Mouse (Mus musculus): ENCODE data around the gene Cdk2. TPM values are rescaled to one million over a fixed set of nuclear protein-coding genes. Genes with fewer than 3 reads are reported as not detected.
"Not testable (repeated sequence)": the region's sequence is repeated elsewhere in the genome, so short reads cannot be mapped to it uniquely, and the experiment has no call there.

Gene Cdk2
- polyA plus RNA-seq, 1 experiment from 2014 or later = 93.6 TPM

DNA sequence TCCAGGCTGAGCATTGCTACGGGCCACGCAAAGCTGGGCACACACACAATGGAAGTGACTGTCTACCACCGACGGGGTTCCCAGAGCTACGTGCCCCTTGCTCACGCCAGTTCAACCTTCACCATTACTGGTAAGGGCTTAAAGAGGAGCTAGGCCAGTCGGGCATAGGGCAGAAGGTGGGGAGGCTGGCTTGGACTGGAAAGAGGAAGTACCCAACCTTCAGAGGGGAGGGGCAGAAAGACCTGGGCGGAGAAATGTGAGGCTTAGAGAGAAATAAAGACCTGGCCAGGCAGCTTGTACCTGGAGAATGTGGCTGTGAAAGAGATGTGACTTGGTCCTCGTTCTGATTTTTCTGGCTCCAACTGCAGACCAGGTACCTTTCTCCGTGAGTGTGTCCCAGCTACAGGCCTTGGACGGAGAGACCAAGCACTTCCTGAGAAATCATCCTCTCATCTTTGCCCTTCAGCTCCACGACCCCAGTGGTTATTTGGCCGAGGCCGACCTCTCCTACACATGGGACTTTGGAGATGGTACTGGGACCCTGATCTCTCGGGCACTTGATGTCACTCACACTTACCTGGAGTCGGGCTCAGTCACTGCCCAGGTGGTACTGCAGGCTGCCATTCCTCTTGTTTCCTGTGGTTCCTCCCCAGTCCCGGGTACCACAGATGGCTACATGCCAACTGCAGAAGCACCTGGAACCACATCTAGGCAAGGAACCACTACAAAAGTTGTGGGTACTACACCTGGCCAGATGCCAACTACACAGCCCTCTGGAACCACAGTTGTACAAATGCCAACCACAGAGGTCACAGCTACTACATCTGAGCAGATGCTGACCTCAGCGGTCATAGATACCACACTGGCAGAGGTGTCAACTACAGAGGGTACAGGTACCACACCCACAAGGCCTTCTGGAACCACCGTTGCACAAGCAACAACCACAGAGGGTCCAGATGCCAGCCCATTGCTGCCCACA lies 11.0 kb upstream of the Cdk2 start:
- Histone ChIP-seq H3K36me3 (ENCODE audit: control insufficient read depth, insufficient read depth) (0 out of 2 replicates have a peak, but pooled peaks cover 5% of the 10 kb centered on the region), H3K4me2 (ENCODE audit: low read depth, low read length) (no peak overlapping the region), H3K9me3 (replicated peaks; ENCODE audit: control insufficient read depth, low read length) (no peaks in the 10 kb centered on the region), H3K27ac (ENCODE audit: low read length) (no peak overlapping the region), H3K27me3 (ENCODE audit: control insufficient read depth, insufficient read depth, low read length) (no peaks in the 10 kb centered on the region), H3K9ac (ENCODE audit: low read length) (no peak overlapping the region), H3K4me1 (ENCODE audit: control insufficient read depth, insufficient read depth, low read length) (no peaks in the 10 kb centered on the region), H3K4me3 (ENCODE audit: low read length) (no peak overlapping the region)
- peak; percentile 41; the same call in 1 of the 2 replicates for ATAC-seq (replicated peaks; ENCODE audit: extremely low read depth, insufficient read depth, low FRiP score)
- 79% methylated on average over 19 of the region's 19 CpGs for WGBS

- not testable (repeated sequence) for ATAC-seq (replicated peaks; ENCODE audit: extremely low read depth, insufficient read depth, low FRiP score); H3K9me3 ChIP-seq (replicated peaks; ENCODE audit: control insufficient read depth, low read length); H3K9ac ChIP-seq (ENCODE audit: low read length); H3K27ac ChIP-seq (ENCODE audit: low read length); H3K4me1 ChIP-seq (ENCODE audit: control insufficient read depth, insufficient read depth, low read length); H3K4me2 ChIP-seq (ENCODE audit: low read depth, low read length); H3K4me3 ChIP-seq (ENCODE audit: low read length); H3K36me3 ChIP-seq (ENCODE audit: control insufficient read depth, insufficient read depth); H3K27me3 ChIP-seq (ENCODE audit: control insufficient read depth, insufficient read depth, low read length)
- 95% methylated on average over 7 of the region's 7 CpGs for WGBS
Measured at GRCm38 (mm10) chr10:128711318-128711717, 6.5 kb upstream of the Cdk2 start.

DNA sequence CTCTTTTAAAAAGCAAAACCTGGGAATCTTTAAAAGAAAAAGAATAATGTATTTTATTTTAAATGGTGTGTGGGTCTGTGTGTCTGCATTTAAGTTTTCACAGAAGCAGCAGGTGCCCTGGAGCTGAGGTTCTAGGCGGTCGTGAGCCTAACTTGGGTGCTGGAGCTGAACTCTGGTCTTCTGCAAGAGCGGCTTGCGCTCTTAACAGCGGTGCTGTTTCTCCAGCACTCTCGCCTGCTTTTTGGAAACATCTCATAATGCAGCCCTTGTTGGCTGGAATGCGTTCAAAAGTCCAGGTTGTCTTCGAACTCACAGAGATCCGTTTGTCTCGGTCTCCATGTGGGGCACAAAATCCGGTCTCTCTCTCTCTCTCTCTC lies 474 bp upstream of the Cdk2 start:
- Histone ChIP-seq H3K4me2 (ENCODE audit: low read depth, low read length) (peak overlapping the region; percentile 78), H3K9ac (ENCODE audit: low read length) (peak overlapping the region; percentile 72), H3K9me3 (replicated peaks; ENCODE audit: control insufficient read depth, low read length) (no peaks in the 10 kb centered on the region), H3K36me3 (ENCODE audit: control insufficient read depth, insufficient read depth) (peaks cover 10% of the 10 kb centered on the region; the same call in 1 of the 2 replicates), H3K4me1 (ENCODE audit: control insufficient read depth, insufficient read depth, low read length) (peaks cover 16% of the 10 kb centered on the region), H3K4me3 (ENCODE audit: low read length) (peak overlapping the region; percentile 85), H3K27me3 (ENCODE audit: control insufficient read depth, insufficient read depth, low read length) (no peaks in the 10 kb centered on the region), H3K27ac (ENCODE audit: low read length) (peak overlapping the region; percentile 65)
- no peak for ATAC-seq (replicated peaks; ENCODE audit: extremely low read depth, insufficient read depth, low FRiP score)
- 8% methylated on average over 11 of the region's 11 CpGs for WGBS

- no peak for ATAC-seq (replicated peaks; ENCODE audit: extremely low read depth, insufficient read depth, low FRiP score)
- peak within 1 kb of the TSS; percentile 90 for H3K9ac ChIP-seq (ENCODE audit: low read length)
- peak within 1 kb of the TSS; percentile 85 for H3K4me2 ChIP-seq (ENCODE audit: low read depth, low read length)
- no peaks in the 10 kb centered on the region for H3K27me3 ChIP-seq (ENCODE audit: control insufficient read depth, insufficient read depth, low read length)
- peaks cover 25% of the 10 kb centered on the region for H3K4me1 ChIP-seq (ENCODE audit: control insufficient read depth, insufficient read depth, low read length)
- no peaks in the 10 kb centered on the region for H3K9me3 ChIP-seq (replicated peaks; ENCODE audit: control insufficient read depth, low read length)
- peak within 1 kb of the TSS; percentile 85 for H3K4me3 ChIP-seq (ENCODE audit: low read length)
- peak within 1 kb of the TSS; percentile 98 for H3K27ac ChIP-seq (ENCODE audit: low read length)
- peaks cover 16% of the 10 kb centered on the region for H3K36me3 ChIP-seq (ENCODE audit: control insufficient read depth, insufficient read depth)
- WGBS = 22% methylated on average over 4 of the region's 4 CpGs
Measured at GRCm38 (mm10) chr10:128703895-128704294, 936 bp downstream of the Cdk2 start, which contains the start of gene Pmel. Gene Pmel, plus strand, starts transcription at chr10:128704195.

GRCm38 (mm10) chr10:128702328-128703007 lies 2.4 kb downstream of the Cdk2 start:
- WGBS = 55% methylated on average over 6 of the region's 6 CpGs
- Histone ChIP-seq H3K36me3 (ENCODE audit: control insufficient read depth, insufficient read depth) (peaks cover 23% of the 10 kb centered on the region), H3K27ac (ENCODE audit: low read length) (no peak overlapping the region), H3K9ac (ENCODE audit: low read length) (no peak overlapping the region), H3K9me3 (replicated peaks; ENCODE audit: control insufficient read depth, low read length) (no peaks in the 10 kb centered on the region), H3K27me3 (ENCODE audit: control insufficient read depth, insufficient read depth, low read length) (no peaks in the 10 kb centered on the region), H3K4me1 (ENCODE audit: control insufficient read depth, insufficient read depth, low read length) (peaks cover 27% of the 10 kb centered on the region), H3K4me3 (ENCODE audit: low read length) (no peak overlapping the region), H3K4me2 (ENCODE audit: low read depth, low read length) (no peak overlapping the region)
- ATAC-seq (replicated peaks; ENCODE audit: extremely low read depth, insufficient read depth, low FRiP score) = no peak

DNA sequence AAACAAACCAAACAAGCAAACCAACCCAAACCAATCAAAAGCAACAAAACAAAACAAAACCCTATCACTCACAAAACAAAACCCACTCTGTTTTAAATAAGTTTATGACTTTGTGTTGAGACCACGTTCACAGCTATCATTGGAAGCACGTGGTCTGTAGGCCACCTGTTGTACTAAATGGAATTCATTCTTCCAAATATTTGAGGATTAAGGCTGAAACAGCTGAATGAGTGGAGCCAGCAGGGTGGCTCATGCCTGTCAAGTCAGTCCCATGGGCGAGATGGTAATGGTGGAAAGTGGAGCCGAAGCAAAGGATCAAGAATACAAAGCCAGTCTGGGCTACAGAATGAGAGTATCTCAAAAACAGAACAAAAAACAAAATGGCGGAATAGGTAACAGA lies 4.1 kb downstream of the Cdk2 start:
- 96% methylated on average over 5 of the region's 5 CpGs for WGBS
- H3K9ac ChIP-seq (ENCODE audit: low read length) = no peak overlapping the region
- no peak overlapping the region for H3K27ac ChIP-seq (ENCODE audit: low read length)
- no peak overlapping the region for H3K4me3 ChIP-seq (ENCODE audit: low read length)
- H3K36me3 ChIP-seq (ENCODE audit: control insufficient read depth, insufficient read depth) = peaks cover 23% of the 10 kb centered on the region
- H3K4me2 ChIP-seq (ENCODE audit: low read depth, low read length) = no peak overlapping the region
- H3K27me3 ChIP-seq (ENCODE audit: control insufficient read depth, insufficient read depth, low read length) = no peaks in the 10 kb centered on the region
- peaks cover 30% of the 10 kb centered on the region for H3K4me1 ChIP-seq (ENCODE audit: control insufficient read depth, insufficient read depth, low read length)
- no peaks in the 10 kb centered on the region for H3K9me3 ChIP-seq (replicated peaks; ENCODE audit: control insufficient read depth, low read length)
- ATAC-seq (replicated peaks; ENCODE audit: extremely low read depth, insufficient read depth, low FRiP score) = no peak

GRCm38 (mm10) chr10:128699611-128700010 lies 5.2 kb downstream of the Cdk2 start:
- no peak overlapping the region for H3K9ac ChIP-seq (ENCODE audit: low read length)
- no peak overlapping the region for H3K4me2 ChIP-seq (ENCODE audit: low read depth, low read length)

GRCm38 (mm10) chr10:128699006-128699405 lies 5.8 kb downstream of the Cdk2 start:
- 0 out of 2 replicates have a peak overlapping the region, but pooled peaks have one; percentile 30 for H3K9ac ChIP-seq (ENCODE audit: low read length)
- H3K4me1 ChIP-seq (ENCODE audit: control insufficient read depth, insufficient read depth, low read length) = peaks cover 34% of the 10 kb centered on the region
- no peak overlapping the region for H3K4me3 ChIP-seq (ENCODE audit: low read length)
- no peaks in the 10 kb centered on the region for H3K27me3 ChIP-seq (ENCODE audit: control insufficient read depth, insufficient read depth, low read length)
- WGBS = 76% methylated on average over 5 of the region's 5 CpGs
- H3K9me3 ChIP-seq (replicated peaks; ENCODE audit: control insufficient read depth, low read length) = no peaks in the 10 kb centered on the region
- no peak for ATAC-seq (replicated peaks; ENCODE audit: extremely low read depth, insufficient read depth, low FRiP score)
- peaks cover 23% of the 10 kb centered on the region for H3K36me3 ChIP-seq (ENCODE audit: control insufficient read depth, insufficient read depth)
- no peak overlapping the region for H3K4me2 ChIP-seq (ENCODE audit: low read depth, low read length)
- peak overlapping the region; percentile 2 for H3K27ac ChIP-seq (ENCODE audit: low read length)

More at GRCm38 (mm10) chr10:128699611-128700010, 5.2 kb downstream of the Cdk2 start:
- 0 out of 2 replicates have a peak overlapping the region, but pooled peaks have one; percentile 15 for H3K27ac ChIP-seq (ENCODE audit: low read length)
- 54% methylated on average over 11 of the region's 11 CpGs for WGBS
- no peaks in the 10 kb centered on the region for H3K27me3 ChIP-seq (ENCODE audit: control insufficient read depth, insufficient read depth, low read length)
- H3K9me3 ChIP-seq (replicated peaks; ENCODE audit: control insufficient read depth, low read length) = no peaks in the 10 kb centered on the region
- peaks cover 23% of the 10 kb centered on the region for H3K36me3 ChIP-seq (ENCODE audit: control insufficient read depth, insufficient read depth)
- no peak overlapping the region for H3K4me3 ChIP-seq (ENCODE audit: low read length)
- peaks cover 34% of the 10 kb centered on the region for H3K4me1 ChIP-seq (ENCODE audit: control insufficient read depth, insufficient read depth, low read length)
- ATAC-seq (replicated peaks; ENCODE audit: extremely low read depth, insufficient read depth, low FRiP score) = no peak

Data from heart, embryonic 16.5 days (tissue).